In genomic region chr11:113507716-113508480, GRCm38 (mm10) we compare ENCODE assay signal across 9 mouse cellular contexts.
DNase-seq lines count a peak whose midpoint lies in the region; ATAC-seq lines count a peak whose summit lies in the region.
"Had no signal": no experiment of that assay in that cellular context is flagged by ENCODE, and none has a peak within 500 bp of the region (broad histone marks: within the 10 kb centered on the region; RNA-seq: fewer than 3 reads in every experiment).

No protein-coding gene starts in this region.

- intact Hi-C loops in left cerebral cortex, postnatal 36 days (cut with DNase I), result no loop called here

- DNase-seq in layer of hippocampus, adult 9-11 months, result peak; percentile 25
- DNase-seq in layer of hippocampus, postnatal 10 days (ENCODE audit: low spot score in 2 of 2), result no peak
- no peak for DNase-seq in frontal cortex, postnatal 14 days (ENCODE audit: low spot score in 2 of 2)
- DNase-seq in frontal cortex, postnatal 36 days (ENCODE audit: low spot score in 2 of 2), result no peak
- DNase-seq in left cerebral cortex, postnatal 36 days (ENCODE audit: low spot score in 2 of 2), result no peak
- DNase-seq: kidney, adult 8-10 months had no signal

- ATAC-seq in CD4-positive, CD25-positive, alpha-beta regulatory T cell, adult 4 months, result peak; percentile 41
- ATAC-seq in granulocyte monocyte progenitor cell, adult 5-6 weeks (replicated peaks; ENCODE audit: poor library complexity, severe bottlenecking), result peak; percentile 28; the same call in 1 of the 2 replicates
- ATAC-seq in megakaryocyte, adult 5-6 weeks (ENCODE audit: poor library complexity, severe bottlenecking), result peak; percentile 24; the same call in 1 of the 2 replicates
